Mouse (Mus musculus): ENCODE data around the gene Rundc3a.

- TF ChIP-seq CTCF (IDR thresholded peaks at IDR 0.05; ENCODE audit: low read depth, low read length) (no peak), TAL1 (conservative IDR thresholded peaks at IDR 0.05; ENCODE audit: low read depth, low read length) (no peak), GATA2 (IDR thresholded peaks at IDR 0.05; ENCODE audit: borderline replicate concordance, low read depth, low read length) (no peak), GATA1 (IDR thresholded peaks at IDR 0.05; ENCODE audit: borderline replicate concordance, low read length) (no peak), POLR2AphosphoS5 (IDR thresholded peaks at IDR 0.05; ENCODE audit: insufficient replicate concordance, low read depth, low read length) (no peak)
These were observed 2.0 kb downstream of the Rundc3a start for GRCm38 (mm10) chr11:102395250-102395649.
